Mouse (Mus musculus) hindbrain, embryonic 10.5 days (tissue): ENCODE data around the gene Coa4. TPM values are rescaled to one million over a fixed set of nuclear protein-coding genes. Genes with fewer than 3 reads are reported as not detected.

Experiments used
- DNase-seq: peaks from one replicate; pipeline ENCODE4 v3.0.0-alpha.2; 2017; ENCODE audit warnings: low spot score
- H3K27ac ChIP-seq: fragments of 300-500 bp; sonication (generic); 2 replicates; pipeline ENCODE4 v1.5.1; 2016; ENCODE audit warnings: mild to moderate bottlenecking, moderate library complexity
- H3K27me3 ChIP-seq: fragments of 300-500 bp; sonication (generic); 2 replicates; pipeline ENCODE4 v1.6.1; 2016; ENCODE audit warnings: mild to moderate bottlenecking; ENCODE audit not compliant: poor library complexity, insufficient read depth, severe bottlenecking
- H3K36me3 ChIP-seq: fragments of 300-500 bp; sonication (generic); 2 replicates; pipeline ENCODE4 v1.6.1; 2016; ENCODE audit warnings: mild to moderate bottlenecking, moderate library complexity
- H3K4me1 ChIP-seq: fragments of 300-500 bp; sonication (generic); replicated peaks from 2 replicates; pipeline ENCODE4 v1.6.1; 2016; ENCODE audit warnings: mild to moderate bottlenecking
- H3K4me3 ChIP-seq: fragments of 300-500 bp; sonication (generic); 2 replicates; pipeline ENCODE4 v1.5.1; 2016; ENCODE audit warnings: mild to moderate bottlenecking, moderate library complexity
- H3K9me3 ChIP-seq: fragments of 300-500 bp; sonication (generic); 2 replicates; pipeline ENCODE4 v1.6.1; 2016; ENCODE audit warnings: mild to moderate bottlenecking, moderate library complexity
- WGBS: fragments of 180-500 bp; shearing (Covaris S2); methylation state at CpG from one replicate; pipeline ENCODE4 v1.1.7; 2016; 5-methylcytosine and 5-hydroxymethylcytosine counted together
- polyA plus RNA-seq: library from polyadenylated mRNA; unstranded; fragments of >200 nt; fragmentation: Nextera tagmentation; extraction: Ambion mirVana; gene quantifications from 2 replicates; pipeline ENCODE4 v1.2.1, GENCODE M21; 2016

Coa4 gene
- polyA plus RNA-seq, 1 experiment from 2014 or later = 23.3 TPM

GRCm38 (mm10) chr7:100514573-100514972, 22.3 kb upstream of the Coa4 start, which contains the start of gene Dnajb13:
Gene Dnajb13 (minus strand): TSS chr7:100514960.
- no peak within 1 kb of the TSS for H3K4me3 ChIP-seq
- no peak for DNase-seq
- H3K27me3 ChIP-seq = no peaks in the 10 kb centered on the region
- WGBS = 51% methylated on average over 11 of the region's 11 CpGs
- no peak within 1 kb of the TSS for H3K27ac ChIP-seq
- H3K9me3 ChIP-seq = no peaks in the 10 kb centered on the region
- no peaks in the 10 kb centered on the region for H3K36me3 ChIP-seq
- H3K4me1 ChIP-seq = peaks cover 13% of the 10 kb centered on the region; the same call in 1 of the 2 replicates

DNA sequence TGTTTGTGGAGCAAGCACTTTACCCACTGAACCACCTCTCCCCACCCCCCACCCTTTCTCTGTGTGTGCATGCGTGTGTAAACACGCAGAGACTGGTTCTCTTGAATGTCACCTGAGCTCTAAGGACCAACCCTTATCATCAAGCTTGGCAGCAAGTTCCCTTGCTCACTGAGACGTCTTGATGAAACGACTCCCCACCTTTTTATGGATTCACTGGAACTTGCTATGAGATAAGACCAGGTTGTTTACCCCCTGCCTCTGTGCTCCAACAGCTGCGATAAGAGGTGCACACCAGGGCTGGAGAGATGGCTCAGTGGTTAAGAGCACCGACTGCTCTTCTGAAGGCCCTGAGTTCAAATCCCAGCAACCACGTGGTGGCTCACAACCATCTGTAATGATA, 16.7 kb upstream of the Coa4 start:
- H3K27me3 ChIP-seq = no peaks in the 10 kb centered on the region
- no peaks in the 10 kb centered on the region for H3K36me3 ChIP-seq
- peaks cover 8% of the 10 kb centered on the region; the same call in 1 of the 2 replicates for H3K4me1 ChIP-seq
- no peak overlapping the region for H3K4me3 ChIP-seq
- H3K9me3 ChIP-seq = no peaks in the 10 kb centered on the region
- 69% methylated on average over 7 of the region's 7 CpGs for WGBS
- no peak for DNase-seq
- no peak overlapping the region for H3K27ac ChIP-seq

DNA sequence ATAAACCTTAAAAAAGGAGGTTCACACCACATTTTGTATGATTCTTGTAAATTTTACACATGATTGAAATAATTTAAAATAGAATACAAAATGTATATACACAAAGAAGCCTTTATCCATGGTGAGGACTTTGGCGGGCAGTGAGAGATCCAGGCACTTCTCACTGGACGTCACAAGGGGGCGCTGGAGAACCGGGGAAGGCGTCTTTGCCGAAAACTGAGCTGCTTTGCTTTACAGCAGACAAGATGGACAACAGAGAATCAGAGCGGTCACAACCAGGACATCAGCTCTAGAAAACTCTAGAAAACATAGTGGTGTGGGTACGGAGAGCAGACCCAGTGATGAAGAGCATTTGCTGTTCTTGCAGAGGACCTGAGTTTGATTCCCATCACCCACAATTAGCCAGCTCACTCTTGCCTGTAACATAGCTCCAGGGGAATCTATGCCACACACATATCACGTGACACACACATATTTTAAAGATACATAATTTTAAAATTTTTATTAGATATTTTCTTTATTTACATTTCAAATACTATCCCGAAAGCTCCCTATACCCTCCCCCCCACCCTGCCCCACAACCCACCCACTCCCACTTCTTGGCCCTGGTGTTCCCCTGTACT, 16.1 kb upstream of the Coa4 start:
- H3K4me1 ChIP-seq = peaks cover 8% of the 10 kb centered on the region; the same call in 1 of the 2 replicates
- H3K36me3 ChIP-seq = no peaks in the 10 kb centered on the region
- H3K27ac ChIP-seq = peak overlapping the region; percentile 45; the same call in 1 of the 2 replicates
- WGBS = 23% methylated on average over 10 of the region's 10 CpGs
- no peaks in the 10 kb centered on the region for H3K9me3 ChIP-seq
- no peak overlapping the region for H3K4me3 ChIP-seq
- DNase-seq = peak; percentile 86
- H3K27me3 ChIP-seq = no peaks in the 10 kb centered on the region

- Histone ChIP-seq H3K9me3 (no peaks in the 10 kb centered on the region), H3K4me1 (peaks cover 8% of the 10 kb centered on the region; the same call in 1 of the 2 replicates), H3K4me3 (no peak overlapping the region), H3K36me3 (no peaks in the 10 kb centered on the region), H3K27ac (no peak overlapping the region), H3K27me3 (no peaks in the 10 kb centered on the region)
- 72% methylated on average over 3 of the region's 3 CpGs for WGBS
- no peak for DNase-seq
These were observed 14.6 kb upstream of the Coa4 start for GRCm38 (mm10) chr7:100522222-100522621.

GRCm38 (mm10) chr7:100524669-100525068, 12.2 kb upstream of the Coa4 start:
- Histone ChIP-seq H3K27ac (no peak overlapping the region), H3K36me3 (no peaks in the 10 kb centered on the region), H3K9me3 (no peaks in the 10 kb centered on the region), H3K27me3 (no peaks in the 10 kb centered on the region), H3K4me3 (no peak overlapping the region), H3K4me1 (no peaks in the 10 kb centered on the region)
- DNase-seq = no peak
- 76% methylated on average over 8 of the region's 8 CpGs for WGBS

- WGBS = 94% methylated on average over 5 of the region's 5 CpGs
- no peaks in the 10 kb centered on the region for H3K27me3 ChIP-seq
- H3K4me3 ChIP-seq = no peak overlapping the region
- no peaks in the 10 kb centered on the region for H3K36me3 ChIP-seq
- H3K4me1 ChIP-seq = no peaks in the 10 kb centered on the region
- no peak overlapping the region for H3K27ac ChIP-seq
- H3K9me3 ChIP-seq = no peaks in the 10 kb centered on the region
- no peak for DNase-seq
These were observed 6.1 kb upstream of the Coa4 start for GRCm38 (mm10) chr7:100530766-100531165.

- no peak overlapping the region for H3K4me3 ChIP-seq
- H3K27ac ChIP-seq = no peak overlapping the region
- DNase-seq = no peak
- no peaks in the 10 kb centered on the region for H3K36me3 ChIP-seq
- H3K27me3 ChIP-seq = no peaks in the 10 kb centered on the region
- peaks cover 18% of the 10 kb centered on the region for H3K4me1 ChIP-seq
- no peaks in the 10 kb centered on the region for H3K9me3 ChIP-seq
- 73% methylated on average over 2 of the region's 2 CpGs for WGBS
These were observed 3.4 kb upstream of the Coa4 start for GRCm38 (mm10) chr7:100533503-100533902.

- no peak overlapping the region for H3K4me3 ChIP-seq
- H3K4me1 ChIP-seq = peaks cover 18% of the 10 kb centered on the region
- no peaks in the 10 kb centered on the region for H3K27me3 ChIP-seq
- no peaks in the 10 kb centered on the region for H3K9me3 ChIP-seq
- DNase-seq = no peak
- 83% methylated on average over 3 of the region's 3 CpGs for whole genome bisulfite sequencing
- no peak overlapping the region for H3K27ac ChIP-seq
- H3K36me3 ChIP-seq = peaks cover 6% of the 10 kb centered on the region
These were observed 2.7 kb upstream of the Coa4 start for GRCm38 (mm10) chr7:100534216-100534615.

GRCm38 (mm10) chr7:100535831-100536230, 1.0 kb upstream of the Coa4 start:
- peak overlapping the region; percentile 88 for H3K4me3 ChIP-seq
- H3K9me3 ChIP-seq = no peaks in the 10 kb centered on the region
- H3K36me3 ChIP-seq = peaks cover 22% of the 10 kb centered on the region
- no peak overlapping the region for H3K27ac ChIP-seq
- H3K4me1 ChIP-seq = peaks cover 18% of the 10 kb centered on the region
- WGBS = 91% methylated on average over 2 of the region's 2 CpGs
- no peaks in the 10 kb centered on the region for H3K27me3 ChIP-seq
- no peak for DNase-seq

DNA sequence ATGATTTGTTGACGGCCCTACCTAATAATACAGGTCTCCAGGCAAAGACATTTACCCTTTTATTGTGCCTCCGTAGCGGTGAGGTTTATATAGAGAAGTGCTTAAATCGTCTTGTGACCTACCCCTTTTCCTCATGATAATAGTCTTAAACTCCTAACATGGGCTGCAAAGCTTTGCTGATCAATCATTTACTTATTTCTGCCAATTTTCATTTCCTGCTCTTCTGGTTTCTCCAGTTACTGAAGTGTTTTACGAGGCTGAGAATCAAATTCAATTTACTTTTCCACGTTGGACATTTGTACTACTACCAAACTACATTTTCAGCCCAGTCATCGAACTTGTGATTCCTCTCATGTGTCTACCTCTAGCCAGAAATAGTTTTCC, 640 bp downstream of the Coa4 start:
- 37% methylated on average over 7 of the region's 7 CpGs for WGBS
- H3K4me1 ChIP-seq = peaks cover 18% of the 10 kb centered on the region
- peak overlapping the region; percentile 88 for H3K4me3 ChIP-seq
- no peaks in the 10 kb centered on the region for H3K9me3 ChIP-seq
- DNase-seq = no peak
- H3K27me3 ChIP-seq = no peaks in the 10 kb centered on the region
- peak overlapping the region; percentile 93 for H3K27ac ChIP-seq
- H3K36me3 ChIP-seq = peaks cover 22% of the 10 kb centered on the region

GRCm38 (mm10) chr7:100539516-100539915, 2.6 kb downstream of the Coa4 start:
- no peak overlapping the region for H3K4me3 ChIP-seq
- 93% methylated on average over 9 of the region's 9 CpGs for WGBS
- DNase-seq = no peak
- no peaks in the 10 kb centered on the region for H3K9me3 ChIP-seq
- H3K4me1 ChIP-seq = peaks cover 18% of the 10 kb centered on the region
- peaks cover 22% of the 10 kb centered on the region for H3K36me3 ChIP-seq
- H3K27ac ChIP-seq = no peak overlapping the region
- no peaks in the 10 kb centered on the region for H3K27me3 ChIP-seq

GRCm38 (mm10) chr7:100544437-100544836, 7.6 kb downstream of the Coa4 start:
- peaks cover 32% of the 10 kb centered on the region for H3K36me3 ChIP-seq
- no peaks in the 10 kb centered on the region for H3K4me1 ChIP-seq
- H3K4me3 ChIP-seq = no peak overlapping the region
- no peak for DNase-seq
- WGBS = 73% methylated on average over 1 of the region's 1 CpGs
- H3K9me3 ChIP-seq = no peaks in the 10 kb centered on the region
- no peak overlapping the region for H3K27ac ChIP-seq
- H3K27me3 ChIP-seq = no peaks in the 10 kb centered on the region

DNA sequence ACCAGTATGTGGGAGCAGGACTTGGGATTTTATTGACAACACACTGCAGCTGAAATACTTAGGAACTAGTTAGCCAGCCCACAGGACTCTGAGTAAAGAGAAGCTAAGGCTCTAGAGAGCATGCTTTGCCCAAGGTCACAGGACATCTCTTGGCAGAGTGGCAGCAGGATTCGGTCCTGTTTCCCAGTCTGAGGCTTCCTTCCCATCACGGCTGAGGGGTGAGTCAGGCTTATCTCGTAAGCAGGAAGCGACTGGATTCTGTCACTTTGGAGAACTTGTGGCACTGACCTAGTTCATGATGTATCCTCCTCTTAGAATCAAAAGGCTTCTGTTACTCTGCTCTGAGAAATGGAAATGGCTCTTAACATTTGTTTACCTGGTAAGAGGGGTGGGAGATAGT, 10.8 kb downstream of the Coa4 start:
- no peak overlapping the region for H3K27ac ChIP-seq
- H3K4me1 ChIP-seq = no peaks in the 10 kb centered on the region
- no peak overlapping the region for H3K4me3 ChIP-seq
- peaks cover 32% of the 10 kb centered on the region for H3K36me3 ChIP-seq
- H3K27me3 ChIP-seq = no peaks in the 10 kb centered on the region
- WGBS = 76% methylated on average over 4 of the region's 4 CpGs
- DNase-seq = no peak
- no peaks in the 10 kb centered on the region for H3K9me3 ChIP-seq

GRCm38 (mm10) chr7:100549796-100550195, 12.9 kb downstream of the Coa4 start:
- Histone ChIP-seq H3K27ac (no peak overlapping the region), H3K36me3 (peaks cover 33% of the 10 kb centered on the region), H3K4me3 (no peak overlapping the region), H3K9me3 (no peaks in the 10 kb centered on the region), H3K27me3 (no peaks in the 10 kb centered on the region), H3K4me1 (no peaks in the 10 kb centered on the region; the same call in 1 of the 2 replicates)
- WGBS = 89% methylated on average over 3 of the region's 3 CpGs
- DNase-seq = no peak
